Mouse (Mus musculus) heart, embryonic 11.5 days (tissue): ENCODE measurements at regions not wholly inside any gene's neighbourhood (a gene's known extent, or its start where the extent isn't known, plus 50 kb on each side); places are given as distances from the start of the nearest gene placed in this dataset.

Experiments
- ATAC-seq: fragments of 200-750 bp; cut with Nextera tagmentation; replicated peaks from 2 replicates; pipeline ENCODE4 v1.8.0; 2017; ENCODE audit warnings: moderate library complexity; ENCODE audit not compliant: insufficient number of reproducible peaks, low FRiP score, low TSS enrichment
- H3K27ac ChIP-seq: fragments of 300-500 bp; sonication (generic); 2 replicates; pipeline ENCODE4 v1.5.1; 2014; ENCODE audit warnings: mild to moderate bottlenecking, low read depth, low read length
- H3K27me3 ChIP-seq: fragments of 300-500 bp; sonication (generic); 2 replicates; pipeline ENCODE4 v1.6.1; 2014; ENCODE audit warnings: mild to moderate bottlenecking, low read length, mixed read lengths; ENCODE audit not compliant: control insufficient read depth, insufficient read depth
- H3K36me3 ChIP-seq: fragments of 300-500 bp; sonication (generic); 2 replicates; pipeline ENCODE4 v1.6.1; 2014; ENCODE audit warnings: mild to moderate bottlenecking, low read length, moderate library complexity, mixed read lengths; ENCODE audit not compliant: control insufficient read depth, insufficient read depth
- H3K4me1 ChIP-seq: fragments of 300-500 bp; sonication (generic); 2 replicates; pipeline ENCODE4 v1.6.1; 2014; ENCODE audit warnings: low read length; ENCODE audit not compliant: control insufficient read depth, insufficient read depth
- H3K4me2 ChIP-seq: fragments of 300-500 bp; sonication (generic); 2 replicates; pipeline ENCODE4 v1.6.1; 2014; ENCODE audit warnings: mild to moderate bottlenecking, moderate library complexity
- H3K4me3 ChIP-seq: fragments of 300-500 bp; sonication (generic); 2 replicates; pipeline ENCODE4 v1.5.1; 2014; ENCODE audit warnings: low read depth, low read length
- H3K9ac ChIP-seq: fragments of 300-500 bp; sonication (generic); 2 replicates; pipeline ENCODE4 v1.6.1; 2014; ENCODE audit warnings: mild to moderate bottlenecking, low read depth, low read length, moderate library complexity
- H3K9me3 ChIP-seq: fragments of 300-500 bp; sonication (generic); replicated peaks from 2 replicates; pipeline ENCODE4 v1.6.1; 2016; ENCODE audit warnings: low read length; ENCODE audit not compliant: control insufficient read depth
- WGBS: fragments of 180-500 bp; shearing (Covaris S2); extraction: QIAGEN DNeasy Blood & Tissue Kit; methylation state at CpG from one replicate; pipeline ENCODE4 v1.1.7; 2014; ENCODE audit not compliant: insufficient replicate concordance; 5-methylcytosine and 5-hydroxymethylcytosine counted together

GRCm38 (mm10) chr13:51937898-51938297 lies 91.4 kb downstream of the Gadd45g start:
- H3K4me3 ChIP-seq = no peak overlapping the region
- no peak overlapping the region for H3K4me2 ChIP-seq
- H3K27ac ChIP-seq = no peak overlapping the region
- H3K9me3 ChIP-seq = no peaks in the 10 kb centered on the region
- no peaks in the 10 kb centered on the region for H3K27me3 ChIP-seq
- H3K36me3 ChIP-seq = no peaks in the 10 kb centered on the region
- H3K9ac ChIP-seq = no peak overlapping the region
- no peak for ATAC-seq
- H3K4me1 ChIP-seq = peaks cover 7% of the 10 kb centered on the region; the same call in 1 of the 2 replicates
- WGBS = 61% methylated on average over 7 of the region's 7 CpGs

GRCm38 (mm10) chr13:51939262-51939661 lies 92.8 kb downstream of the Gadd45g start:
- Histone ChIP-seq H3K4me1 (peaks cover 4% of the 10 kb centered on the region; the same call in 1 of the 2 replicates), H3K27ac (no peak overlapping the region), H3K4me3 (no peak overlapping the region), H3K4me2 (no peak overlapping the region), H3K27me3 (no peaks in the 10 kb centered on the region), H3K36me3 (no peaks in the 10 kb centered on the region), H3K9me3 (no peaks in the 10 kb centered on the region), H3K9ac (no peak overlapping the region)
- no peak for ATAC-seq
- WGBS = 44% methylated on average over 4 of the region's 4 CpGs

GRCm38 (mm10) chr13:51939715-51940114 lies 93.2 kb downstream of the Gadd45g start:
- no peak for ATAC-seq
- 86% methylated on average over 6 of the region's 6 CpGs for WGBS

GRCm38 (mm10) chr13:51946171-51946570 lies 99.7 kb downstream of the Gadd45g start:
- Histone ChIP-seq H3K4me1 (peaks cover 12% of the 10 kb centered on the region; the same call in 1 of the 2 replicates), H3K9ac (no peak overlapping the region), H3K36me3 (no peaks in the 10 kb centered on the region), H3K27ac (no peak overlapping the region), H3K9me3 (no peaks in the 10 kb centered on the region), H3K27me3 (no peaks in the 10 kb centered on the region), H3K4me2 (no peak overlapping the region), H3K4me3 (no peak overlapping the region)
- 48% methylated on average over 3 of the region's 3 CpGs for WGBS
- ATAC-seq = peak; percentile 52; the same call in 1 of the 2 replicates

More at GRCm38 (mm10) chr13:51939715-51940114, 93.2 kb downstream of the Gadd45g start:
- H3K9me3 ChIP-seq = no peaks in the 10 kb centered on the region
- H3K4me3 ChIP-seq = no peak overlapping the region
- no peaks in the 10 kb centered on the region for H3K27me3 ChIP-seq
- peaks cover 4% of the 10 kb centered on the region; the same call in 1 of the 2 replicates for H3K4me1 ChIP-seq
- H3K36me3 ChIP-seq = no peaks in the 10 kb centered on the region
- no peak overlapping the region for H3K9ac ChIP-seq
- no peak overlapping the region for H3K4me2 ChIP-seq
- no peak overlapping the region for H3K27ac ChIP-seq

GRCm38 (mm10) chr13:51948896-51949295 lies 102.4 kb downstream of the Gadd45g start:
- H3K27me3 ChIP-seq = no peaks in the 10 kb centered on the region
- ATAC-seq = no peak
- peaks cover 17% of the 10 kb centered on the region for H3K4me1 ChIP-seq
- no peak overlapping the region for H3K9ac ChIP-seq
- no peak overlapping the region for H3K4me3 ChIP-seq
- H3K27ac ChIP-seq = no peak overlapping the region
- WGBS = 85% methylated on average over 3 of the region's 3 CpGs
- no peaks in the 10 kb centered on the region for H3K36me3 ChIP-seq
- H3K4me2 ChIP-seq = no peak overlapping the region
- no peaks in the 10 kb centered on the region for H3K9me3 ChIP-seq

- no peak overlapping the region for H3K27ac ChIP-seq
- ATAC-seq = no peak
- no peak overlapping the region for H3K4me3 ChIP-seq
- H3K4me1 ChIP-seq = peaks cover 11% of the 10 kb centered on the region; the same call in 1 of the 2 replicates
- H3K4me2 ChIP-seq = no peak overlapping the region
- 87% methylated on average over 7 of the region's 7 CpGs for WGBS
- no peaks in the 10 kb centered on the region for H3K27me3 ChIP-seq
- H3K9ac ChIP-seq = no peak overlapping the region
- H3K9me3 ChIP-seq = no peaks in the 10 kb centered on the region
- no peaks in the 10 kb centered on the region for H3K36me3 ChIP-seq
Measured at GRCm38 (mm10) chr13:51951506-51952038, 105.1 kb downstream of the Gadd45g start.

GRCm38 (mm10) chr13:51953084-51953483 lies 106.6 kb downstream of the Gadd45g start:
- WGBS = 56% methylated on average over 4 of the region's 4 CpGs
- H3K27ac ChIP-seq = no peak overlapping the region
- no peaks in the 10 kb centered on the region for H3K36me3 ChIP-seq
- no peaks in the 10 kb centered on the region for H3K9me3 ChIP-seq
- H3K9ac ChIP-seq = no peak overlapping the region
- no peak overlapping the region for H3K4me3 ChIP-seq
- no peaks in the 10 kb centered on the region for H3K27me3 ChIP-seq
- no peak for ATAC-seq
- H3K4me2 ChIP-seq = no peak overlapping the region
- H3K4me1 ChIP-seq = peaks cover 11% of the 10 kb centered on the region; the same call in 1 of the 2 replicates

GRCm38 (mm10) chr13:51953569-51953968 lies 107.1 kb downstream of the Gadd45g start:
- Histone ChIP-seq H3K36me3 (no peaks in the 10 kb centered on the region), H3K9me3 (no peaks in the 10 kb centered on the region), H3K27ac (no peak overlapping the region), H3K4me2 (no peak overlapping the region), H3K4me1 (peaks cover 11% of the 10 kb centered on the region; the same call in 1 of the 2 replicates), H3K4me3 (no peak overlapping the region), H3K9ac (no peak overlapping the region), H3K27me3 (no peaks in the 10 kb centered on the region)
- no peak for ATAC-seq
- 71% methylated on average over 8 of the region's 8 CpGs for WGBS

- Histone ChIP-seq H3K9ac (no peak overlapping the region), H3K4me1 (peaks cover 7% of the 10 kb centered on the region), H3K4me3 (no peak overlapping the region), H3K36me3 (no peaks in the 10 kb centered on the region), H3K27me3 (no peaks in the 10 kb centered on the region), H3K9me3 (no peaks in the 10 kb centered on the region), H3K27ac (no peak overlapping the region), H3K4me2 (no peak overlapping the region)
- ATAC-seq = no peak
- 31% methylated on average over 8 of the region's 8 CpGs for WGBS
Measured at GRCm38 (mm10) chr13:51957101-51957500, 110.6 kb downstream of the Gadd45g start.
